Comparison of ENCODE assay signal across 10 mouse cellular contexts in genomic region chr12:114587227-114587626, GRCm38 (mm10).
A peak's percentile ranks its signal among the peaks of the same experiment; 100 is the strongest.
DNase-seq lines count a peak whose midpoint lies in the region; ATAC-seq and TF ChIP-seq lines count a peak whose summit lies in the region.
"Had no signal": no experiment of that assay in that cellular context is flagged by ENCODE, and none has a peak within 500 bp of the region (broad histone marks: within the 10 kb centered on the region; RNA-seq: fewer than 3 reads in every experiment).

No protein-coding gene starts in this region.

- H3K36me3 ChIP-seq in liver, postnatal 0 days (replicated peaks; ENCODE audit: insufficient read depth, low read length) = no peaks in the 10 kb centered on the region
- H3K36me3 ChIP-seq in midbrain, embryonic 15.5 days (replicated peaks) = no peaks in the 10 kb centered on the region
- H3K36me3 ChIP-seq: heart, embryonic 13.5 days had no signal

- DNase-seq in liver, postnatal 0 days = peak; percentile 29
- DNase-seq in liver = no peak
- DNase-seq in T-cell, adult 2 months (ENCODE audit: low spot score) = peak; percentile 77
- peak; percentile 58 to 72 for DNase-seq in natural killer cell, adult 2 months (ENCODE audit: low spot score in 2 of 2)
- peak; percentile 89 to 90 for DNase-seq in thymus, postnatal 36 days
- no peak for DNase-seq in gastrocnemius, postnatal 10 days
- no peak for DNase-seq in ovary, adult 18-20 months (ENCODE audit: low spot score)
- DNase-seq: lung, embryonic 14.5 days had no signal

- H3K27me3 ChIP-seq in liver, postnatal 0 days (ENCODE audit: insufficient read depth, low read length) = no peaks in the 10 kb centered on the region
- no peaks in the 10 kb centered on the region for H3K27me3 ChIP-seq in midbrain, embryonic 15.5 days (replicated peaks)
- H3K27me3 ChIP-seq: heart, embryonic 13.5 days had no signal

- 52% methylated on average over 2 of the region's 2 CpGs for WGBS in liver, postnatal 0 days (ENCODE audit: insufficient replicate concordance)
- WGBS in midbrain, embryonic 15.5 days = 68% methylated on average over 2 of the region's 2 CpGs

- no peaks in the 10 kb centered on the region for H3K9me3 ChIP-seq in liver, postnatal 0 days (ENCODE audit: low read length)
- H3K9me3 ChIP-seq in midbrain, embryonic 15.5 days = peaks cover 20% of the 10 kb centered on the region

- no peak overlapping the region for H3K27ac ChIP-seq in liver, postnatal 0 days (ENCODE audit: low read depth)
- H3K27ac ChIP-seq in midbrain, embryonic 15.5 days = no peak overlapping the region
- H3K27ac ChIP-seq: heart, embryonic 13.5 days had no signal

- no peak for ATAC-seq in liver, postnatal 0 days
- ATAC-seq in midbrain, embryonic 15.5 days (replicated peaks) = no peak

- no peak for TF ChIP-seq EP300 in liver, postnatal 0 days (IDR thresholded peaks at IDR 0.05; ENCODE audit: low read depth)

- no peaks in the 10 kb centered on the region for H3K4me1 ChIP-seq in liver, postnatal 0 days (ENCODE audit: insufficient read depth)
- no peaks in the 10 kb centered on the region for H3K4me1 ChIP-seq in midbrain, embryonic 15.5 days
- H3K4me1 ChIP-seq: heart, embryonic 13.5 days had no signal

- no peak overlapping the region for H3K9ac ChIP-seq in liver, postnatal 0 days (replicated peaks)
- no peak overlapping the region for H3K9ac ChIP-seq in midbrain, embryonic 15.5 days
- H3K9ac ChIP-seq: heart, embryonic 13.5 days; lung, embryonic 14.5 days had no signal

- H3K4me3 ChIP-seq in liver, postnatal 0 days (ENCODE audit: low read depth, low read length) = no peak overlapping the region
- no peak overlapping the region for H3K4me3 ChIP-seq in midbrain, embryonic 15.5 days
- H3K4me3 ChIP-seq: heart, embryonic 13.5 days had no signal

- peak; percentile 46 for TF ChIP-seq CTCF in liver, postnatal 0 days (IDR thresholded peaks at IDR 0.05; ENCODE audit: low read depth)

- H3K4me2 ChIP-seq in liver, postnatal 0 days (ENCODE audit: low read depth, low read length) = no peak overlapping the region
- H3K4me2 ChIP-seq in midbrain, embryonic 15.5 days = no peak overlapping the region
- H3K4me2 ChIP-seq: heart, embryonic 13.5 days; lung, embryonic 14.5 days had no signal

Comparison
In these comparisons a context has a peak if more than half of its experiments do, and no peak if none do; other contexts are left out.
1. DNase-seq: peak in liver, postnatal 0 days (single experiment), T-cell, adult 2 months (single experiment), natural killer cell, adult 2 months (2 of 2) and thymus, postnatal 36 days (2 of 2); none in liver (single experiment), gastrocnemius, postnatal 10 days (single experiment) and ovary, adult 18-20 months (single experiment).